Mouse (Mus musculus) forebrain, embryonic 14.5 days (tissue): Measurements from ENCODE around the gene Dnah12. TPM values are rescaled to one million over a fixed set of nuclear protein-coding genes. Genes with fewer than 3 reads are reported as not detected.
"Not testable (repeated sequence)": the region's sequence is repeated elsewhere in the genome, so short reads cannot be mapped to it uniquely, and the experiment has no call there.

Experiments used
- ATAC-seq: fragments of 200-750 bp; cut with Nextera tagmentation; 2 replicates; pipeline ENCODE4 v1.8.0; 2017; ENCODE audit warnings: mild to moderate bottlenecking, moderate library complexity
- DNase-seq: peaks from one replicate; pipeline ENCODE4 v3.0.0-alpha.2; 2015; ENCODE audit warnings: low spot score
- H3K27ac ChIP-seq: fragments of 300-500 bp; sonication (generic); 2 replicates; pipeline ENCODE4 v1.5.1; 2014; ENCODE audit warnings: low read depth, mild to moderate bottlenecking, control low read depth, low read length, moderate library complexity
- H3K27me3 ChIP-seq: fragments of 300-500 bp; sonication (generic); replicated peaks from 2 replicates; pipeline ENCODE4 v1.6.1; 2014; ENCODE audit warnings: low read length, control low read depth, mixed read lengths; ENCODE audit not compliant: control insufficient read depth, insufficient read depth
- H3K36me3 ChIP-seq: fragments of 300-500 bp; sonication (generic); 2 replicates; pipeline ENCODE4 v1.6.1; 2014; ENCODE audit warnings: low read length, control low read depth; ENCODE audit not compliant: control insufficient read depth, insufficient read depth
- H3K4me1 ChIP-seq: fragments of 300-500 bp; sonication (generic); 2 replicates; pipeline ENCODE4 v1.6.1; 2014; ENCODE audit warnings: antibody characterized with exemption, low read length, control low read depth; ENCODE audit not compliant: control insufficient read depth, insufficient read depth
- H3K4me2 ChIP-seq: fragments of 300-500 bp; sonication (generic); 2 replicates; pipeline ENCODE4 v1.6.1; 2014; ENCODE audit warnings: mild to moderate bottlenecking, control low read depth, low read length
- H3K4me3 ChIP-seq: fragments of 300-500 bp; sonication (generic); 2 replicates; pipeline ENCODE4 v1.5.1; 2014; ENCODE audit warnings: low read depth, low read length, control low read depth
- H3K9ac ChIP-seq: fragments of 300-500 bp; sonication (generic); 2 replicates; pipeline ENCODE4 v1.6.1; 2014; ENCODE audit warnings: mild to moderate bottlenecking, low read length, control low read depth, moderate library complexity
- H3K9me3 ChIP-seq: fragments of 300-500 bp; sonication (generic); replicated peaks from 2 replicates; pipeline ENCODE4 v1.6.1; 2016; ENCODE audit warnings: low read length, control low read depth, mixed read lengths; ENCODE audit not compliant: control insufficient read depth
- WGBS: fragments of 180-500 bp; shearing (Covaris S2); extraction: QIAGEN DNeasy Blood & Tissue Kit; methylation state at CpG from one replicate; pipeline ENCODE4 v1.1.7; 2014; 5-methylcytosine and 5-hydroxymethylcytosine counted together
- polyA plus RNA-seq: library from polyadenylated mRNA; unstranded; fragments of >200 nt; fragmentation: Nextera tagmentation; extraction: Ambion mirVana; gene quantifications from 2 replicates; pipeline ENCODE4 v1.2.1, GENCODE M21; 2014

Gene Dnah12
- polyA plus RNA-seq, 1 experiment from 2014 or later, result 0.10 TPM

- Histone ChIP-seq H3K4me1 (peaks cover 11% of the 10 kb centered on the region), H3K4me2 (peak overlapping the region; percentile 99), H3K36me3 (peaks cover 23% of the 10 kb centered on the region), H3K27ac (no peak overlapping the region; the same call in 1 of the 2 replicates), H3K27me3 (no peaks in the 10 kb centered on the region), H3K9me3 (no peaks in the 10 kb centered on the region), H3K9ac (peak overlapping the region; percentile 86), H3K4me3 (peak overlapping the region; percentile 95)
- WGBS, result 17% methylated on average over 6 of the region's 6 CpGs
- ATAC-seq (no peak), DNase-seq (no peak)
These were observed 25.1 kb upstream of the Dnah12 start for GRCm38 (mm10) chr14:26667991-26668370.

GRCm38 (mm10) chr14:26668371-26669291 lies 24.4 kb upstream of the Dnah12 start:
- no peaks in the 10 kb centered on the region for H3K27me3 ChIP-seq
- H3K27ac ChIP-seq, result peak overlapping the region; percentile 87
- WGBS, result 1% methylated on average over 73 of the region's 73 CpGs
- peak overlapping the region; percentile 99 for H3K4me2 ChIP-seq
- ATAC-seq (peak; percentile 24), DNase-seq (peak; percentile 31)
- H3K4me1 ChIP-seq, result peaks cover 11% of the 10 kb centered on the region
- no peaks in the 10 kb centered on the region for H3K9me3 ChIP-seq
- H3K9ac ChIP-seq, result peak overlapping the region; percentile 86
- H3K4me3 ChIP-seq, result peak overlapping the region; percentile 95
- H3K36me3 ChIP-seq, result peaks cover 20% of the 10 kb centered on the region

GRCm38 (mm10) chr14:26669292-26670073 lies 23.6 kb upstream of the Dnah12 start, which contains the start of gene Pde12:
Pde12 (minus strand) TSS chr14:26669883.
- Histone ChIP-seq H3K4me2 (peak within 1 kb of the TSS; percentile 99), H3K36me3 (peaks cover 15% of the 10 kb centered on the region; the same call in 1 of the 2 replicates), H3K4me3 (peak within 1 kb of the TSS; percentile 95), H3K27ac (peak within 1 kb of the TSS; percentile 87), H3K9me3 (no peaks in the 10 kb centered on the region), H3K27me3 (no peaks in the 10 kb centered on the region), H3K9ac (peak within 1 kb of the TSS; percentile 86), H3K4me1 (peaks cover 11% of the 10 kb centered on the region)
- DNase-seq (peak; percentile 95), ATAC-seq (peak; percentile 95)
- WGBS, result under 1% methylated on average over 70 of the region's 70 CpGs

- Histone ChIP-seq H3K36me3 (peaks cover 2% of the 10 kb centered on the region; the same call in 1 of the 2 replicates), H3K4me3 (no peak overlapping the region), H3K4me2 (no peak overlapping the region; the same call in 1 of the 2 replicates), H3K9me3 (no peaks in the 10 kb centered on the region), H3K27me3 (no peaks in the 10 kb centered on the region), H3K27ac (no peak overlapping the region), H3K9ac (no peak overlapping the region), H3K4me1 (peaks cover 11% of the 10 kb centered on the region)
- ATAC-seq, result no peak
- DNase-seq, result no peak
These were observed 22.1 kb upstream of the Dnah12 start for GRCm38 (mm10) chr14:26670964-26671363.

GRCm38 (mm10) chr14:26671870-26672615 lies 21.0 kb upstream of the Dnah12 start:
- not testable (repeated sequence) for DNase-seq, H3K9ac ChIP-seq, H3K4me2 ChIP-seq, H3K9me3 ChIP-seq, H3K36me3 ChIP-seq, H3K4me3 ChIP-seq, H3K4me1 ChIP-seq, H3K27me3 ChIP-seq, ATAC-seq, H3K27ac ChIP-seq
- WGBS, result 70% methylated on average over 17 of the region's 17 CpGs

- H3K27me3 ChIP-seq, H3K27ac ChIP-seq, H3K4me3 ChIP-seq, H3K9ac ChIP-seq, H3K4me2 ChIP-seq, H3K4me1 ChIP-seq, ATAC-seq, H3K9me3 ChIP-seq, DNase-seq, H3K36me3 ChIP-seq: not testable (repeated sequence)
- 87% methylated on average over 2 of the region's 2 CpGs for WGBS
These were observed 18.5 kb upstream of the Dnah12 start for GRCm38 (mm10) chr14:26674476-26675169.

- Histone ChIP-seq H3K27ac (no peak overlapping the region), H3K27me3 (no peaks in the 10 kb centered on the region), H3K36me3 (no peaks in the 10 kb centered on the region), H3K9ac (no peak overlapping the region), H3K4me3 (no peak overlapping the region), H3K9me3 (no peaks in the 10 kb centered on the region), H3K4me2 (no peak overlapping the region), H3K4me1 (peaks cover 3% of the 10 kb centered on the region)
- WGBS, result 29% methylated on average over 12 of the region's 12 CpGs
- DNase-seq, result peak; percentile 24
- no peak for ATAC-seq
These were observed 17.7 kb upstream of the Dnah12 start for GRCm38 (mm10) chr14:26675371-26675770.

GRCm38 (mm10) chr14:26675791-26676190 lies 17.3 kb upstream of the Dnah12 start:
- Histone ChIP-seq H3K4me2 (no peak overlapping the region), H3K27me3 (no peaks in the 10 kb centered on the region), H3K4me1 (no peaks in the 10 kb centered on the region), H3K27ac (no peak overlapping the region), H3K4me3 (no peak overlapping the region), H3K36me3 (no peaks in the 10 kb centered on the region), H3K9me3 (no peaks in the 10 kb centered on the region), H3K9ac (no peak overlapping the region)
- DNase-seq, result no peak
- WGBS, result 84% methylated on average over 5 of the region's 5 CpGs
- no peak for ATAC-seq
